Mouse (Mus musculus) myocyte (in vitro differentiated cells): Measurements from ENCODE around the gene Dnm2.

Experiments
- CEBPB ChIP-seq: IDR thresholded peaks from 2 replicates; pipeline ENCODE4 v1.6.1; 2011; ENCODE audit warnings: mild to moderate bottlenecking, moderate library complexity; ENCODE audit not compliant: poor library complexity, insufficient read depth, severe bottlenecking
- E2F4 ChIP-seq: IDR thresholded peaks from one replicate; pipeline ENCODE4 v1.6.1; 2011; ENCODE audit warnings: mild to moderate bottlenecking, control low read depth, moderate library complexity; ENCODE audit not compliant: insufficient read depth
- MAX ChIP-seq: IDR thresholded peaks from one replicate; pipeline ENCODE4 v1.6.1; 2011; ENCODE audit warnings: low read depth, mild to moderate bottlenecking, control low read depth
- MYOG ChIP-seq, 3 experiments: IDR thresholded peaks; one replicate each; pipeline ENCODE4 v1.6.1; 2011; ENCODE audit warnings: control low read depth in 2 of 3, low read depth in 2 of 3, mild to moderate bottlenecking in 2 of 3; ENCODE audit not compliant: insufficient read length in 2 of 3, control insufficient read depth in 1 of 3, insufficient read depth in 1 of 3
- POLR2A ChIP-seq: IDR thresholded peaks from one replicate; pipeline ENCODE4 v1.6.1; 2011; ENCODE audit warnings: low read depth, mild to moderate bottlenecking, control low read depth, moderate library complexity; ENCODE audit not compliant: insufficient read length
- POLR2AphosphoS2 ChIP-seq: IDR thresholded peaks from one replicate; pipeline ENCODE4 v1.6.1; 2011; ENCODE audit warnings: low read depth, control low read depth; ENCODE audit not compliant: insufficient read length
- REST ChIP-seq: IDR thresholded peaks from one replicate; pipeline ENCODE4 v1.6.1; 2011; ENCODE audit warnings: mild to moderate bottlenecking, control low read depth, moderate library complexity; ENCODE audit not compliant: insufficient read depth, insufficient read length
- SRF ChIP-seq: IDR thresholded peaks from one replicate; pipeline ENCODE4 v1.6.1; 2011; ENCODE audit warnings: low read depth; ENCODE audit not compliant: control insufficient read depth, insufficient read length
- TCF12 ChIP-seq: IDR thresholded peaks from one replicate; pipeline ENCODE4 v1.6.1; 2011; ENCODE audit warnings: mild to moderate bottlenecking, control low read depth; ENCODE audit not compliant: poor library complexity, insufficient read depth, severe bottlenecking
- TCF3 ChIP-seq: IDR thresholded peaks from one replicate; pipeline ENCODE4 v1.6.1; 2011; ENCODE audit warnings: low read depth, control low read depth; ENCODE audit not compliant: insufficient read length
- USF1 ChIP-seq: IDR thresholded peaks from one replicate; pipeline ENCODE4 v1.6.1; 2011; ENCODE audit warnings: low read depth, mild to moderate bottlenecking, control low read depth, moderate library complexity

DNA sequence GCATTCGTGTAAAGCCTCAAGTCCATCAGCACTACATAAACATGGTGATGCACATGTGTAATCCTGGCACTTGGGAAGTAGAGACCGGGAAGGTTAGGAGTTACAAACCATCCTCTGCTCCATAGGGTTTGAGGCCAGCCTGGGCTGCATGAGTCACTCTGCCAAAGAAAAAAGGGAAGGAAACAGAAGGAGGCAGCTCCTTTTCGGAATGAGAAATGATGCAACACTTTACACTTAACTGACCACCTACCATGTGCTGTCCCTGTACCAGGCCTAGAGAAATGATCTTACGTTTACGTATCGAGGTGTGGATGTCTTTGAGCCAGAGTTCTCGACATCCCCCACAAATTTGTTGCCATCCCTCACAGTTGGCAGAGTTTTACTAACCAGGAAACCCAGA is 28.3 kb downstream of the Dnm2 start:
- TF ChIP-seq POLR2A (no peak), REST (no peak), MYOG (IDR thresholded peaks at IDR 0.05; ENCODE audit: control insufficient read depth in 1 of 3, insufficient read depth in 1 of 3, insufficient read length in 2 of 3, low read depth in 2 of 3) (no peak), USF1 (no peak), SRF (no peak), MAX (peak; percentile 59), E2F4 (no peak), CEBPB (peak; percentile 85), POLR2AphosphoS2 (no peak), TCF12 (no peak), TCF3 (no peak)
